Mouse (Mus musculus) MEL (cell line): Measurements from ENCODE around the gene Flrt1.

Experiments
- CHD2 ChIP-seq: IDR thresholded peaks from 2 replicates; pipeline ENCODE4 v1.6.1; 2011; ENCODE audit warnings: low read length, improper control_type of control experiment
- CTCF ChIP-seq, 3 experiments: IDR thresholded peaks in 2 of 3; conservative IDR thresholded peaks in 1 of 3; 2 replicates each; pipeline ENCODE4 v1.5.1; 2011 to 2012; ENCODE audit warnings: low read length in 3 of 3, low read depth in 2 of 3, mild to moderate bottlenecking in 2 of 3, improper control_type of control experiment in 1 of 3, inconsistent platforms in 1 of 3, mixed read lengths in 1 of 3, moderate library complexity in 1 of 3; ENCODE audit not compliant: control insufficient read depth in 1 of 3, insufficient read depth in 1 of 3, poor library complexity in 1 of 3, severe bottlenecking in 1 of 3
- ELF1 ChIP-seq: IDR thresholded peaks from 2 replicates; pipeline ENCODE4 v1.6.1; 2014; ENCODE audit warnings: low read depth, mild to moderate bottlenecking, inconsistent platforms, low read length, improper control_type of control experiment, moderate library complexity
- EP300 ChIP-seq, 2 experiments: IDR thresholded peaks; 2 replicates each; pipeline ENCODE4 v1.6.1; 2011; ENCODE audit warnings: improper control_type of control experiment in 2 of 2, low read length in 2 of 2, low read depth in 1 of 2, mild to moderate bottlenecking in 1 of 2
- GATA1 ChIP-seq: IDR thresholded peaks from 2 replicates; pipeline ENCODE4 v1.6.1; 2011; ENCODE audit warnings: low read depth, low read length, improper control_type of control experiment
- KAT2A ChIP-seq: conservative IDR thresholded peaks from 2 replicates; pipeline ENCODE4 v1.6.1; 2012; ENCODE audit warnings: low read depth, low read length, improper control_type of control experiment, inconsistent platforms
- MEF2A ChIP-seq: IDR thresholded peaks from 2 replicates; pipeline ENCODE4 v1.6.1; 2014; ENCODE audit warnings: low read depth, mild to moderate bottlenecking, inconsistent platforms, low read length, improper control_type of control experiment; ENCODE audit not compliant: poor library complexity, insufficient replicate concordance, severe bottlenecking; ENCODE audit errors: extremely low read depth
- NELFE ChIP-seq: IDR thresholded peaks from 2 replicates; pipeline ENCODE4 v1.6.1; 2011; ENCODE audit warnings: low read depth, low read length, improper control_type of control experiment
- POLR2A ChIP-seq, 2 experiments: IDR thresholded peaks; 2 replicates each; pipeline ENCODE4 v1.6.1; 2011 to 2012; ENCODE audit warnings: low read length in 2 of 2, mild to moderate bottlenecking in 2 of 2, control low read depth in 1 of 2, improper control_type of control experiment in 1 of 2, low read depth in 1 of 2, moderate library complexity in 1 of 2; ENCODE audit not compliant: control insufficient read depth in 1 of 2, insufficient read depth in 1 of 2, poor library complexity in 1 of 2
- POLR2AphosphoS5 ChIP-seq: IDR thresholded peaks from 2 replicates; pipeline ENCODE4 v1.6.1; 2012; ENCODE audit warnings: low read depth, borderline replicate concordance, mild to moderate bottlenecking, inconsistent platforms, low read length, moderate library complexity, mixed read lengths
- SIN3A ChIP-seq: IDR thresholded peaks from 2 replicates; pipeline ENCODE4 v1.6.1; 2012; ENCODE audit warnings: low read length, improper control_type of control experiment, inconsistent platforms
- USF1 ChIP-seq: IDR thresholded peaks from 2 replicates; pipeline ENCODE4 v1.6.1; 2014; ENCODE audit warnings: low read depth, mild to moderate bottlenecking, inconsistent platforms, low read length, improper control_type of control experiment, moderate library complexity
- ZNF384 ChIP-seq: IDR thresholded peaks from 2 replicates; pipeline ENCODE4 v1.6.1; 2012; ENCODE audit warnings: low read depth, mild to moderate bottlenecking, inconsistent platforms, low read length, improper control_type of control experiment

- TF ChIP-seq CHD2 (no peak), CTCF (IDR thresholded peaks at IDR 0.05 in 2 of 3, conservative IDR thresholded peaks at IDR 0.05 in 1 of 3; ENCODE audit: control insufficient read depth in 1 of 3, insufficient read depth in 1 of 3, low read depth in 2 of 3, low read length in 3 of 3, poor library complexity in 1 of 3, severe bottlenecking in 1 of 3) (no peak), EP300 (IDR thresholded peaks at IDR 0.05; ENCODE audit: low read depth in 1 of 2, low read length in 2 of 2) (no peak), MEF2A (no peak), ZNF384 (no peak), GATA1 (no peak), KAT2A (no peak), SIN3A (no peak), NELFE (no peak), ELF1 (no peak), POLR2AphosphoS5 (no peak), USF1 (peak; percentile 46; the same call in 1 of the 2 replicates), POLR2A (IDR thresholded peaks at IDR 0.05; ENCODE audit: control insufficient read depth in 1 of 2, insufficient read depth in 1 of 2, low read depth in 1 of 2, low read length in 2 of 2, poor library complexity in 1 of 2) (no peak)
Observed at GRCm38 (mm10) chr19:7130317-7130716, 24.8 kb upstream of the Flrt1 start.
